Mouse (Mus musculus): ENCODE data around the gene Psmb3.

The Psmb3 gene

GRCm38 (mm10) chr11:97753277-97753676, 50.1 kb downstream of the Psmb3 start:
- no peak for DNase-seq (ENCODE audit: low read depth, low spot score)

GRCm38 (mm10) chr11:97758125-97758524, 54.9 kb downstream of the Psmb3 start:
- no peak for DNase-seq (ENCODE audit: low read depth, low spot score)

GRCm38 (mm10) chr11:97758942-97759341, 55.7 kb downstream of the Psmb3 start:
- no peak for DNase-seq (ENCODE audit: low read depth, low spot score)

GRCm38 (mm10) chr11:97761638-97762037, 58.4 kb downstream of the Psmb3 start:
- DNase-seq (ENCODE audit: low read depth, low spot score) = no peak

Measured in retina, postnatal 7 days (tissue).